Mouse (Mus musculus) liver, adult (tissue): ENCODE results near the gene Cald1.

Source experiments
- GATA4 ChIP-seq: IDR thresholded peaks from 2 replicates; pipeline ENCODE4 v1.6.1; 2014; ENCODE audit warnings: mild to moderate bottlenecking, low read length; ENCODE audit not compliant: insufficient replicate concordance

The Cald1 gene

GRCm38 (mm10) chr6:34599631-34600111 is 1.4 kb downstream of the Cald1 start:
- no peak for TF ChIP-seq GATA4

- TF ChIP-seq GATA4: no peak
Observed at GRCm38 (mm10) chr6:34600850-34601249, 2.5 kb downstream of the Cald1 start.

- TF ChIP-seq GATA4: no peak
Observed at GRCm38 (mm10) chr6:34602091-34602490, 3.8 kb downstream of the Cald1 start.

GRCm38 (mm10) chr6:34606407-34606806 is 8.1 kb downstream of the Cald1 start:
- TF ChIP-seq GATA4: no peak

- no peak for TF ChIP-seq GATA4
Observed at GRCm38 (mm10) chr6:34608603-34609002, 10.3 kb downstream of the Cald1 start.

- TF ChIP-seq GATA4: peak; percentile 77; the same call in 1 of the 2 replicates
Observed at GRCm38 (mm10) chr6:34609892-34610829, 11.9 kb downstream of the Cald1 start.

GRCm38 (mm10) chr6:34613122-34613521 is 14.8 kb downstream of the Cald1 start:
- TF ChIP-seq GATA4: no peak

- no peak for TF ChIP-seq GATA4
Observed at GRCm38 (mm10) chr6:34615419-34615818, 17.1 kb downstream of the Cald1 start.

- no peak for TF ChIP-seq GATA4
Observed at GRCm38 (mm10) chr6:34619494-34619893, 21.2 kb downstream of the Cald1 start.

GRCm38 (mm10) chr6:34620242-34620641 is 21.9 kb downstream of the Cald1 start:
- no peak for TF ChIP-seq GATA4

- TF ChIP-seq GATA4: no peak
Observed at GRCm38 (mm10) chr6:34622865-34623264, 24.6 kb downstream of the Cald1 start.

- TF ChIP-seq GATA4: no peak
Observed at GRCm38 (mm10) chr6:34623290-34623689, 25.0 kb downstream of the Cald1 start.

- no peak for TF ChIP-seq GATA4
Observed at GRCm38 (mm10) chr6:34624536-34624935, 26.2 kb downstream of the Cald1 start.

GRCm38 (mm10) chr6:34626586-34627245 is 28.4 kb downstream of the Cald1 start:
- TF ChIP-seq GATA4: peak; percentile 28; the same call in 1 of the 2 replicates

GRCm38 (mm10) chr6:34628131-34628530 is 29.8 kb downstream of the Cald1 start:
- TF ChIP-seq GATA4: no peak

GRCm38 (mm10) chr6:34633776-34634175 is 35.5 kb downstream of the Cald1 start:
- no peak for TF ChIP-seq GATA4
